Mouse (Mus musculus) adrenal gland, postnatal 4 days (tissue): Measurements from ENCODE around the gene Dffb. TPM values are rescaled to one million over a fixed set of nuclear protein-coding genes. Genes with fewer than 3 reads are reported as not detected.
A peak's percentile ranks its signal among the peaks of the same experiment; 100 is the strongest.

Experiments
- DNase-seq, 2 experiments: peaks; one replicate each; pipeline ENCODE4 v3.0.0; 2021 to 2022; ENCODE audit warnings: low spot score in 2 of 2, mixed read lengths in 2 of 2
- long read RNA-seq, 2 experiments: library from polyadenylated mRNA; stranded (forward); transcript quantifications; one replicate each; pipeline ENCODE4 v2.0.0; 2021
- total RNA-seq, 2 experiments: library from RNA; stranded (reverse); gene quantifications; 2 replicates each; pipeline ENCODE4 v1.2.3; 2021

Gene Dffb
- total RNA-seq, result 10 to 100 TPM; 13.8 TPM
- long read RNA-seq, experiment 1, partial matches to known transcripts, result 0 of 6 reads
- long read RNA-seq, experiment 1, other reads (novel, unspliced or antisense), result 2 of 6 reads
- long read RNA-seq, experiment 2, transcript Dffb-201 (7 exons, 2,093 nt), result major isoform, 7 of 12 reads
- long read RNA-seq, experiment 2, partial matches to known transcripts, result 1 of 12 reads
- long read RNA-seq, experiment 2, other reads (novel, unspliced or antisense), result 4 of 12 reads

GRCm38 (mm10) chr4:153974431-153975291 lies at the start of gene Dffb, which contains the start of gene Cep104:
TSS of gene Dffb (minus strand) at chr4:153975126.
TSS of gene Cep104 (plus strand) at chr4:153975194.
- DNase-seq, result peak; percentile 90 to 93

- DNase-seq, result no peak
Observed at GRCm38 (mm10) chr4:154023754-154024601, 49.1 kb upstream of the Dffb start.

GRCm38 (mm10) chr4:154022844-154023243 lies 47.9 kb upstream of the Dffb start:
- DNase-seq, result no peak

- no peak for DNase-seq
Observed at GRCm38 (mm10) chr4:154022407-154022806, 47.5 kb upstream of the Dffb start.

GRCm38 (mm10) chr4:154021432-154021831 lies 46.5 kb upstream of the Dffb start:
- DNase-seq, result no peak

GRCm38 (mm10) chr4:154019571-154019970 lies 44.6 kb upstream of the Dffb start:
- DNase-seq, result no peak

- DNase-seq, result no peak
Observed at GRCm38 (mm10) chr4:154015476-154015875, 40.5 kb upstream of the Dffb start.

GRCm38 (mm10) chr4:154012132-154012882 lies 37.4 kb upstream of the Dffb start:
- DNase-seq, result no peak

- peak; percentile 48 to 69 for DNase-seq
Observed at GRCm38 (mm10) chr4:154011646-154012089, 36.7 kb upstream of the Dffb start, which contains the start of gene Lrrc47. TSS of gene Lrrc47 (plus strand) at chr4:154011731.

- DNase-seq, result no peak
Observed at GRCm38 (mm10) chr4:154010907-154011645, 36.1 kb upstream of the Dffb start.

- DNase-seq, result no peak
Observed at GRCm38 (mm10) chr4:154007759-154008158, 32.8 kb upstream of the Dffb start.

GRCm38 (mm10) chr4:154006264-154006663 lies 31.3 kb upstream of the Dffb start:
- no peak for DNase-seq

GRCm38 (mm10) chr4:154005488-154005887 lies 30.6 kb upstream of the Dffb start:
- DNase-seq, result no peak

- no peak for DNase-seq
Observed at GRCm38 (mm10) chr4:153993505-153993904, 18.6 kb upstream of the Dffb start.

- no peak for DNase-seq
Observed at GRCm38 (mm10) chr4:153992715-153993114, 17.8 kb upstream of the Dffb start.

GRCm38 (mm10) chr4:153980470-153980869 lies 5.5 kb upstream of the Dffb start:
- DNase-seq, result no peak

- no peak for DNase-seq
Observed at GRCm38 (mm10) chr4:153979243-153979642, 4.3 kb upstream of the Dffb start.

GRCm38 (mm10) chr4:153975768-153976167 lies 842 bp upstream of the Dffb start:
- no peak for DNase-seq

- no peak for DNase-seq
Observed at GRCm38 (mm10) chr4:153975292-153975662, 351 bp upstream of the Dffb start.

- no peak for DNase-seq
Observed at GRCm38 (mm10) chr4:153968063-153968462, 6.9 kb downstream of the Dffb start.
